Mouse (Mus musculus) spleen, postnatal 36 days (tissue): ENCODE results near the gene Man2b2.
A peak's percentile ranks its signal among the peaks of the same experiment; 100 is the strongest.

ENCODE experiments used
- DNase-seq, 2 experiments: peaks; one replicate each; pipeline ENCODE4 v3.0.0; 2022; ENCODE audit warnings: low spot score in 2 of 2, mixed read lengths in 1 of 2

Gene Man2b2

DNA sequence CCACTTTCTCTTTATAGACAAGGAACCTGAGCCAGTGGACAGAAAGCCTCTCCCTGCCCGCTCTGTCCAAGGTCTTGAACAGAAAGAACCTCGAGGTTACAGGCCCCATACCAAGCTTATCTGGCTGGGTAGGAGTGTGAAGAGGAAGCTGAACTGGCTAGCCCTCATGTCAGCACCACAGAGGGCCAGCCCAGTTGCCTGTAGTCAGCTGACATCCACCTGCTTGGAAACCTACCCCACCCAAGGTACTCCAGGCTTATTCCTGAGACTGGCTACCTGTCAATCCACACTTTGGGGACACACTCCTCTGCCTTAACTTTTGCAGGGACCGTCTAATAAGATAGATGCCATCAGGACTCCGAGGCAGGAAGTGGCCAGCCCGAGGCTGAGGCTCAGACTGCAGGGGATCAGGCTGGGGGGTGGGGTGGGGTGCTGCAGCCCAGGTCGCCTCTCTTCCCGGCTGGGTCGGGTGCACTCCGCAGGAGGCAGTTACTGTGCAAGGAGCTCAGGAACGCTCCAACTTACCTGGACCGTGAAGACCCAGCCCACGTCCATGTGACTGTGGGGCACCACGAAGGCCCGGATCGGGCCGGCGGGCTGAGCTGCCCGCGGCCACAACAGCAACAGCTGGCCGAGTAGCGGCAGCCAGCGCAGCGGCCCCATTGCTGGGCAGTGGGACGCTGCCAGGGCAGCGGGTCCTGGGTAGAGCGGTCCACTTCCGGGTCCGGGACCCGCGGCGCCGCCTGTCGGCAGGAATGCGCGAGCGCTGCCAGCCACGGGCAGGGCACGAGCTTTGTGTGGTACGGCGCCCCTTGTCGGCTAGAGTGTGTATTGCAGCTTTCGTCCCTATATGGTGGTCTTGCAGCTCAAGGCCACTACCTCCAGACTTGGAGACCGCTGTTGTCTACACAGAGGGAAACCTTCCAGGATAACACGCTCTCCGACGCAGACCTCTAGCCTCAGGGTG, at the start of gene Man2b2:
Man2b2 (minus strand) TSS at position 741 of the 967 bp plus-strand sequence.
- peak; percentile 84 to 85 for DNase-seq

DNA sequence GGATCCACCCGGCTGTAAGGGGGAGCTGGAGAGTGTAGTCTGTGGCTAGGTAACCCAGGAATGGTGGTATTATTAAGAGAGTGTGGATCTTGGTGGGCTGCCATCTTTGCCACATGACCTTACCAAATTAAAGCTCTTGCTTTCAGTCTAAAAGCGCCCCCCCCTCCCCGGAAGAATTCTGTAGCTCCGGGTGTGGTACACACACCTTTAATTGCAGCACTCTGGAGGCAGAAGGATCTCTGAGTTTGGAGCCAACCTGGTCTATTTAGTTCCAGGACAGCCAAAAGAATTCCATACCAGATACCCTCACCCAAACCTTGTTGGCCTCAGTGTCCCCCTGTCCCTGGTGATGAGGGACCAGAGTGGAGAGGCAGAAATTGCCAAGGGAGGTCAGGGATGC, 48.3 kb upstream of the Man2b2 start:
- DNase-seq: no peak

DNA sequence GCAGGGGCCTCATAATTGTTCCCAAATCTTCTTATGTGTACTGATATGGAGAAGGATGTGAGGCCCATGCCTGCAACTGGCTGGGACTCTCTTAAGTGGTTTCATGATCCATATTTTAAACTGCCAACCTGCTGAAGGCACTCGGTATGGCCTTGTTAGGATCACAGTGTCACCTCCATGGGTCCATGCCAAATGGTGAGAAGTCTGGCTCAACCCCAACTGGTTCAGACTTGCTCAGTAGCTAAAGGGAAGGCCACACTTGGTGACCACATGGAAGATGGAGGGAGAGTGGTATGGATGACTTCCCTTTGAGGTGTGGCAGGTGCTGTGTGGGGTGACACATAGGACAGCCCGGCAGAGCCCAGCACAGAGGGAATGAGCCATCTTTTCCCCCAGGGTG, 47.2 kb upstream of the Man2b2 start:
- no peak for DNase-seq

DNA sequence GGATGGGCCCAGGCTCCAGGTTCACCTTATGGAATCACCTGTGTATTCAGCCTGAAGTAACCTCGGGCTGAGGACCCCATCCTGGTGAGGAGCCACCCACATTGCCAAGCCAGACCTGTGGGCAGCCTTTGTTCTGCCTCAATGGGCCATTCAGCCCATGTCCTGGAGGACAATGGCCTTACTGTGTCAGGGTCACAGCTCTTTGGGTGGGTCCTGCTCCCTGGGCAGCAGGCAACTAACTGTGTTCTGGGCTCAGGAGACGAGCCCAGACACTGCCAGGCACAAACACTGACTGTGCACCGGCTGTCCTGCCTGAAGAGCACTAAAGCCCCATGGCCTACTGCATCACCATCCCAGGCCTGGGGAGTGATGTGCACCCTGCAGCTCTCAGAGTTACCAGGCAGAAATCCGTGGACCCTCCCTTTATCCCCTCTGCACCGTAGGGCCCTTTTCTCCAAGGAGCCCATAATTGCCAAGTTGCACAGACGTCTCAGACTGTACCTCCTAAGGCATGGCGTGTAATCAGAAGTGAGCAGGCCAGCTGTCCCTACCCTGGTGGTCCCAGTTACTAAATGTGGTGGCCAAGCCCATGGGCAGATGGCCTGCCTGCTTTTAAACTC, 46.4 kb upstream of the Man2b2 start:
- no peak for DNase-seq

DNA sequence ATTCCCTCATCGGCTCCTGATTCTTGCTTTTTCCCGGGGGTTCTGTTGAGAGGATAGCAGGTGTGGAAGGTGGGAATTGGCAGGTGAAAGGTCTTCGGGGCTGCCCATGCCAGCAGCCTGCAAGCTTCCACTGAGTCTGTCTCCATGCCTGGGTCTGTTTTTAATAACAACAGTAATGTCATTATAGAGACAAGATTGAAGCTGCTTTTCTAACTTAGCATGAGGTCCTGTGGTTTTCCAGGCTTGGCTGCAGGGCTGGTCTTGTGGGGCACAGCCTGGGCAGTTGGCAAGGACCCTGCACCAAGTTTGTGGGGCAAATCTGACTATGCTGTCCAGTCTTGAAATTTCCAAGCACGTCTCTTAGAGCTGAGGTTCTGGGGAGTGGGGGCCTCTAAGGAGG, 45.5 kb upstream of the Man2b2 start:
- no peak for DNase-seq

DNA sequence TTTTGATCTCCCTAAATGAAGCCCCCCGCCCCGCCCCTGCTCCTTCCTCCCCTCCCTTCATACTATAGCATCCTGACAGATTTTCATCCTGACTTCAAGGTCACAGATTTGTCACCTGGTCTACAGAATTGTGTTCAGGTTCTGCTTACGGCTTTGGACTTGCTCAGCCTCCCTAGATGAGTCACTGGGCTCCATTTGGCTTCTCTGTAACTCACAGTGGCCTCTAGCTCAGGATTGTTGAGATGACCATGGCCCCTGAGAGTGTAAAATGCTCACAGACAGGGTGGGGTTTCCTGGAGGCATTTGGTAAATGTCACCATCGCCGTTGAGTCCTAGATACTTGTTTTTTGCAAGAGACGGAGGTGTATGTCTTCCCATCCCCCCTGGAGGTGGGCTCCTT, 40.5 kb upstream of the Man2b2 start:
- DNase-seq: no peak

DNA sequence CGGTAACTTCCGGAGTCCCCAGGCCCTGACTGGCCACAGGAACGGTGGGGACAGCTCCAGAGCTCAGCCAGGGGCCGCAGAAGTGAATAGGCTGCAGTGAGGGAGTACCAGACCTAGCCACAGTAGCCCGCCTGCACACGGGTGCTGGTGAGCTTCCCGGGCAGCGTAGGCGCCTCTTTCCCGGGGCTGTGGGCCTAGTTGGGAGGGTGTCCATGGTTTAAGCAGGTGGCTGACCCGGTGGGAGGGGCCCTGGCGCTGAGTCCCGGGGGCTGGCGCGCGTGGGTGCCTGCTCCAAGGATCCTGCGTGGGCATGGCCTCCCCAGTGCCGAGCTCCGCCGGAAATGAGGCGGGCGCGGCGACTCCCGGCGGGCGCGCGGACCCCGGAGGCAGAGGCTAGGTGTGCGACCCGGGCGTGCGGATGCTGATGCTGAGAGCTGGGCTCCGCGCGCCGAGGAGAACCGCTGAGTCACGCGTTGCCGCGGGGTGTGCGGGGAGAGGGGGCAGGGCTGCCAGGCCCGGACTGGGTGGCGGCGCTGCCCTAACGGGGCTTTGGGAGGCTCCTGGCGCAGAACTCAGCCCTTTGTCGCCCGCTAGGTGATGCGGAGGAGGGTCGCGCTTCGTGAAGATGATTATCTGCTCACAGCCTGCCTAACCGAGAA, 39.3 kb upstream of the Man2b2 start:
- DNase-seq: no peak

DNA sequence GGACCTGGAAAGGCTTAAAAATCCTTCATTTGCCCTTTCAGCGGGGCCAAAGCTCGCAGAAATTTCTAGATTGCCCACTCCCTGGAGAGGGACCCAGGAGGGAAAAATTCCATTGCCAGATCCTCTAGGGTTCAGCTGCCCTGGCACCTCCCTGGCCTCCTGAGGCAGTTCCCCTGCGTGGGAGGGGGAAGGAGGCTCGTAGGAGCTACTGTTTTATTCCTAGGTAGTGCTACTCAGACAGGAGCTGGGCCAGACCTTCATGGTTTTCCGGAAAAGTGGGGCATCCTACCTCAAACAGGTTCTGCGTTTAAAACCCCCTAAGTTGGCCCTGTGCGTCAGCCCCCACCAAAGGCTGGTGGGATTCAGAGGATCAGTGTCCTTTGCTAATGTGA, 38.7 kb upstream of the Man2b2 start:
- DNase-seq: no peak

DNA sequence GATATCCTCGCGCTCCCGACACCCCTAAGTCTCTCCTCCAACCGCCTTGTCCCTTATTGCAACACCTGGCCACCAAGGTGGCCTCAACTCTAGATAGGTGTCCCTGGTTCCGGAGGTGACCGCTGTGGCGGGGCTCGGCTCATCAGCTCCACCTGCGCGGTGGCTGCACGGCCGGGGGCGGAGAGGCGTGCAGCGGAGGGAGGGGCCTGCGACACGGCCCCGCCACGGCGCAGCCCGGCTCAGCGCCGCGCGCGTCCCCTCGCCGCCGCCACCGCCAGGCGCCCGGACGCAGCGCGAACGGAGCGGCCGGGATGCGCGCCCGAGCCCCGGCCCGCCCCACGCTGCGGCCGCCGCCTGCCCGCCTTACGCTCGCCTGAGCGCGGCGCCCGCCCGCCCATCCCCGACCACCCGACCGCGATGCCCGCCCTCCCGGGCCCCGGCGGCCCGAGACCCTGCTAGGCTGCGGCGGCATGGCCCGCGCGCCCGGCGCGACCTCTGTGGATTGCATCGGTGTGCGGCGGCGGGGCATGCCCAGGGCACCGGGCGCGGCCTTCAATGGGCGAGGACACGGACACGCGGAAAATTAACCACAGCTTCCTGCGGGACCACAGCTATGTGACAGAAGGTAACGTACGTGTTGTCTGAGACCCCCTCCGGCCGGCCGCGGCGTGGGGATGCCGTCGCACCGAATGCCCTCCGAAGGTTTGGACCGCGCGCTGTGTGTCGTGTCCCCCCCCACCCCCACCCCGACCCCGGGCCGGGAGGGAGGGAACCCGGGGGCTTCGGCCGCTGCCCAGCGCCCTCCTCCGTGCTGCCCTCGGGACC, 38.0 kb upstream of the Man2b2 start, which contains the start of gene Ppp2r2c:
Ppp2r2c (plus strand) TSS at position 248 of the 825 bp plus-strand sequence.
- no peak for DNase-seq

DNA sequence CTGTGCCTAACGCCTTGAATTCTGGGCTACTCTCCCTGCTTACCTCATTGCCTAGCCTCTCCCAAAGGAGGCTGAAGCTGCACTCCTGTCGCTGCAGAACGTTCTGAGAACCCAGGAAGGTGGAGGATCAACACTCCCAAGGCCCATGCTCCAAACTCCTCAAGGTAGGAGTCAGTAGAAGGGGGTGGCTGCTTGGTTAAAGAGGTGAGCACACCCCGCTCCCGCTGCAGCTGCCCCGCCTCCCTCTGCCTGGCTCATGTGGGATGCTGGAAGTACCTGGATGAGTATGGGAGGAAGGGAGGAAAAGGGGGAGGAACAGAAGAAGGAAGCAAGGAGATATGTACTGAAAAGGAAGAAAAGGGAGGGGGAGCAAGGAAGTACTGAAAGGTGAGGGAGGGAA, 37.1 kb upstream of the Man2b2 start:
- DNase-seq: no peak

DNA sequence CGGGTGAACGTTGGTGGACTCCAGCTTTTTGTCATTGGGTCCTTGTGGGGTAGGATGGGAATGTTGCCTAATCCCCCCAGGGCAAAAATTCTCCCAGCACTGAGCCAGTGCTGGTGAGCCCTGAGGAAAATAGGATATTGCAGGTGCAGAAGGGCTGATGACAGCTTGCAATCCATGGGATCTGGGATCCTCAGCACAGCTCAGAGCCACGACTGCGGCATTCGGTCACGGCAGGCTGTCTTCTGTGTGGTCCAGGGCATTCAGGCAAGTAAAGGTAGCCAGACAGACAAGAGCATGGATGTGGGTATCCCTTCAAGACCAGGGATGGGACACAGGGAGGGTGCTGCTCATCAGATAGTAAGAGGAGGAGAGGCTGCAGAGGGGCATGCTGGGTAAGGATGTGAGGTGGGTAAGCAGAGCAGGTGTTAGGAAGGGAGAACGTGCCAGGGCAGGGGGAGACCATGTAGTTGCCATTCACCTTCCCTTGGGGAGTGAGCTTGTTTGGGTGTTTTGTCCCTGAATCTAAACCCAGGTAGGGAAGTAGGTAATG, 36.3 kb upstream of the Man2b2 start:
- no peak for DNase-seq

DNA sequence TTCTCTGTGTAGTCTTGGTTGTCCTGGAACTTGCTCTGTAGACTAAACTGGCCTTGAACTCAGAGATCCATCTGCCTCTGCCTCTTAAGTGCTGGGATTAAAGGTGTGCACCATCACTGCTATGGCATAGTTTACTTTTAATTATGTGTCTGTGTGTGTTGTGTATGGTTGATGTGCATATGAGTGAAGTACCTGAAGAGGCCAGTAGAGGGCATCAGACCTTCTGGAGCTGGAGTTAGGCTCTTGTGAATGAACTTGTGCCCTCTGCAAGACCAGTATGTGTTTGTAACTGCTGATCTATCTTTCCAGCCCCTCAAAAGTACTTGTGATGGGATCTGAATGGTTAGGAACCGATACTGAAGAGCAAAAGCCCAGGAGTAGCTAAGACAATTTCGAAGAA, 30.6 kb upstream of the Man2b2 start:
- DNase-seq: no peak

DNA sequence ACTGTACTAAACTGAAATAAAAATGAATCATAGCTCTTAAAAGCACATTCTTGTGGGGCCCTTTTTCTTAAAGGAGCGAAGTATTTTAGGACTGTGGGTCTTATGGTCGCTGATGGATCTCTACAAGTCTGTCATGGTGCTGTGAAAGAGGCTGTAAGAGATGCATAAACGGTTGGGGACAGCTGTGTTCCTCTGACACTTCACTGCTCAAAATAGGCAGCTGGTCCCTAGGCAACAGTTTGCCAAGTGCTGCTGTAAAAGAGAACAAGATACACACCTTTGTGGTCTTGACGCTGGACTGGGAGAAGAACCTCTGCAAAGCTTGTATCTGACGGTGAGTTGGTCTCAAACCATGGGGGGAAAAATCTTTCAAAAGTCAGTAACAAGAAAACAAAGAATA, 27.1 kb upstream of the Man2b2 start:
- DNase-seq: no peak

DNA sequence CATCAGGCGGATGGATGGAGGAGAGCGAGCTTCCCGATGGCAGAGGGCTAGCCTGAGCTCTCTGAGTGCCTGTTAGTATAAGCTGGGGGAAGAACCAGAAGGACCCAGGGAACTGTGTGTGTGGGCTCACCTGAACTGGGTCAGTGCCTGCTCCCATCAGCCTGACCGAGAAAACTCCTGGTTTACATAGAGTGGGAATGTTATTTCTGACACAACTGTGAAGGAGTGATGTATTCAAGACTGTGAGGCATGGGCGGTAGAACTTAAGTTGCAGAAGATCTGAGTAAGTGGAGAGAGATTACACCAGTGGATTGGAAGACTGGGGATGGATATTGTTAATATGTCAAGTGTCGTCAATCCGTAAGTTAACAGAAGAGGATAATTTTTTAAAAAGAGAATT, 26.1 kb upstream of the Man2b2 start:
- no peak for DNase-seq

DNA sequence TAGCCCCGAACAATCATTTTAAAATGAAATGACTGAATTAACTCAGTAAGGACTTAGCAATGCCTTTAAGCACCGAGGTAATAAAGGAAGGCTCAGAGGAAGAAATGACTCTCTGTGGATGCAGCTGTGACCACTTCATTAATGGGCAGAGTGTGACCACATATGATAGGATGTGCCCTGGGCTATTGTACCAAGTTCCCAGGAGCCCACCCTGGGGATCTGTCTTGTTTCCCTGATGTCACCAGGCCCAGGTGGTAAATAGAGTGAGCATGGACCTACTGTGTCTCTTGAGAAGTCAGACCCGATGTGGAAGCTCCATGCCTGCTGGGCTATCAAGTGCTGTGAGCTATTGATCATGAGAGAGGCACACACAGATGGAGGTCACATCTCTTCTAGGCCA, 24.7 kb upstream of the Man2b2 start:
- no peak for DNase-seq

DNA sequence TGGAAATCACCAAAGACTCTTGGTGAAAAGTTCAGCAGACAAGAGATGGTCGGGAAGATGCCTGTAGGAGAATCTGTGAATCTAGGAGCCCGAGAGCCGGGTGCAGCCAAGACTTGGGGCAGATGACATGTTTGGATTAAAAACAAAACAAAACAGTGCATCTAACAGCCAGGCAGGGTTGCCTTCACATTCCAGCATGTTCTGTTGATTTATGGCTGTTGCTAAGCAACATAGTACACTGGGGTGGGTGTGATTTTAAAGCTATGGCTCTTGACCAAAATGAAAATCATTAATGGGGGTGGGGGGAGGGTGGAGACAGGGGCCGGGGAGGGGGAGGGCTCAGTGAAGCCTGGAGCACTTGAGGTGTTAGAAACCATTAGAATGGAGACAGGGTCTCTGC, 21.1 kb upstream of the Man2b2 start:
- DNase-seq: no peak

DNA sequence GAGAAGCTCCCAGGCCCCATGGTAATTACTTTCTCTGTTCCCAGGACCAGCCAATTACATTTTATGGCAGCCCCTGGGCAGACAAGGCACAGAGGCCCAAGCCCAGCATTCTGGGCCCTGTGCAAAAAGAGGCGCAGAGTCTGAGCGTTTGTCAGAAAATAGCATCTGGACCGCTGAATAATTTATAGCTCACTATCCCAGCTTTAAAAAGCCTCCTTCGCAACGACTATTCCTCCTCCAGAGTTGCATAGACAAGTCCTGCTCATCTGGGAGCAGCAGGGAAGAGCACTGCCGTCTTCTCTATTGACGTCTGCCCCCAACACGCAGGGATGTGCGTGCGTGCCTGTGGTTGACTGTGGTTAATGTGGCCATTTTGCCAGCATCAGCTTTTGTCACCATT, 14.0 kb upstream of the Man2b2 start:
- no peak for DNase-seq

DNA sequence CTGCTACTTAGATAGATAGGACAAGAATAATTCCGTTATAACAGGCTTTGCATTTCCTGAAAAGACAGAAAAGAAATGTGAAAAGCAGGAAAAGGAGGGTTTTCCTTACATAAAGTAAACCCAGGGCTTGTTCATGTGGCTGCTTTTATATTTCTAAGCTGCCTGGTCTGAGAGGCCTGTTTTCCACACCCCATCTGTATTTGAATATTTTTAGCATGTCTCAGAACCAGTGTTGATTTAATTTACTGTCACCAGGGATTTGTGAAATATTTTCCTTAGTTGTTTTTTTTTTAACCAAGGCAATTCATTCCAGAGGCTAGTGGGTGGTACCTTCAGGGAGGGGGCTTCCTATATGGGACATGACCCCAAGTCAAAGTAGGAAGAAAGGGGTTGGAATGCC, 11.2 kb upstream of the Man2b2 start:
- DNase-seq: no peak

DNA sequence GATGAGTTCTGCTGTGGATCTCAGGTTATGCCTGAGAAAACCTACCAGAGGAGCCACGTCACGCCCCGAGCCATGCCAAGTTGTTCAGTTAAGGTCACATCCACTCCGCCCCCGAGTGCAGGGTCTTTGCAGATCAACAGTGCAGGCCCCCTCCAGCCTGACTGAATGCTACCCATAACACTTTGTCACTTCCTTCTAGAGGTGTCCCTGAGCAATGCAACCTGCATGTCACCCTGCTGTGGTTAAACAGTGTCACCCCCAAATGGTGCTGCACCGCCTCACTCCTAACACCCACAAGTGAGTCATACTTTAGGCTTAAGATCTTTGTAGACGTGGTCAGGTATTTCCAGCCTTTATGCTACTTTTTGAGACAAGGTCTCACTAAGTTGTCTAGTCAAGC, 9.6 kb upstream of the Man2b2 start:
- no peak for DNase-seq

DNA sequence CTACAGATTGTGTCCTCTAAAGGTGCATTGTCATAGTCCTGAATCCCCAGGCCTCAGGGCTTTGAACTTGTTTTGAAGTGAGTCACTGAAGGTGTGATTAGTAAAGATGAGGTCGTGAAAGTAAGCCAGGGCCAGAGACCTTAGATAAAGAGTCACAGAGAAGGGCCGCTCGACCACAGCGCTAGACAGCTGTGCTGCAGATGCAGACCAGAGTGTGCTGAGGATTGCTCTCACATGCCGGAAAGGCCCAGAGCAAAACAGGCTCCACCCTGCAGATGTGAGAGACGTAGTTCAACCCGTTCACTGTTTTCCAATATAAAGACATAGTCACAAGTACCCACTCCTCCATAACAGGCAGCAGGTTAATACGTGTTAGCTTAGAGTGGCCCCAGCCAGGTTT, 9.1 kb upstream of the Man2b2 start:
- no peak for DNase-seq

DNA sequence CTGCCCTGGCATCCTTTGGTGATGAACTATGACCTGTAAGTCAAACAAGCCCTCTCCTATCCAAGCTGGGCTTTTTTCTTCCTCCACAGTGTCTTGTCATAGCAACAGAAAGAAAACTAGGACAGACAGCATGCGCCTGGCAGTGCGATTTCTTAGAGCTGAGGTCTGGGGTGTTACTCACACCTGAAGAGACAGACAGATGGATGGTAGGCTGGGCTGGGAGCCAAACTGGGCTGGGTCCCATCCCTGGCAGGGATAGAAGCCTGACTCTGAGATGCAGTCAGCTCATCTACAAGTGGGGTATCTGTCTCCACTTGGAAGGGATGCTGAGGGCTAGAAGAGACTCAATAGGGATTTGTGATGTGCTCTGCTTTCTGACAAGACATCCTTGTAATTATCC, 8.6 kb upstream of the Man2b2 start:
- DNase-seq: no peak

DNA sequence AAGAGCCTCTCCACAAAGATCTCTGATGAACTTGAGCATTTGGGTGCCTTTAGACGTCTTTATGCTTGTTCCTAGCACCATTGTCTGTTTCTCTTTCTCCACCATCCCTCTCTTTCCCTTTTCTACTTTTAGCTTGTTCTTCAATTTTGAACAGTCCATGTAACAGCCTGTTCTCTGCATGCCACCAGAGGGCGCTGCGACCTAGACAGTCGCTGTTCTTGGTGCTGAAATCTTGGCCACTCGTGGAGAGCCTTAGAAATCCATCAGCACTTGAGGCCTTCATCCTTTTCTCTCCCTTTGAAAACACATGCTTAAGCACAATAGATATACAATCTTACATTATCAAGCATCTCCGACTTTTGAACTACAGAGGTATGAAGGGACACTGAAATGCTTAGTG, 5.5 kb upstream of the Man2b2 start:
- peak; percentile 30 to 33 for DNase-seq
